Mouse (Mus musculus) sigmoid colon, adult 10 weeks (tissue): ENCODE measurements around the gene Kidins220. TPM values are rescaled to one million over a fixed set of nuclear protein-coding genes. Genes with fewer than 3 reads are reported as not detected.

Experiments
- polyA plus RNA-seq: library from polyadenylated mRNA; stranded (reverse); fragments of 350-450 nt; fragmentation: Illumina TruSeq; extraction: RNeasy Lipid Tissue Mini Kit (QIAGEN cat#74804); gene quantifications from one replicate; pipeline ENCODE4 v1.2.3, GENCODE M21; 2014; ENCODE audit warnings: low read depth, low replicate concordance

The Kidins220 gene
- polyA plus RNA-seq: 82.7 TPM

GRCm38 (mm10) chr12:24974446-24975114 lies at the start of gene Kidins220:
Gene Kidins220, plus strand, starts transcription at chr12:24974925.

GRCm38 (mm10) chr12:25097052-25097209 lies 122.2 kb downstream of the Kidins220 start, which contains the start of gene Id2:
Gene Id2, minus strand, starts transcription at chr12:25097140.

Other genes with a start within 250 kb of the Kidins220 start
- gene Mboat2, start 144.0 kb upstream of the Kidins220 start, polyA plus RNA-seq: 6.1 TPM
- gene Id2, start 122.2 kb downstream of the Kidins220 start, polyA plus RNA-seq: 86.5 TPM